Mouse (Mus musculus) adipocyte (in vitro differentiated cells): ENCODE measurements at regions not wholly inside any gene's neighbourhood (a gene's known extent, or its start where the extent isn't known, plus 50 kb on each side); places are given as distances from the start of the nearest gene placed in this dataset.
A peak's percentile ranks its signal among the peaks of the same experiment; 100 is the strongest.
"Not testable (repeated sequence)": the region's sequence is repeated elsewhere in the genome, so short reads cannot be mapped to it uniquely, and the experiment has no call there.

Source experiments
- DNase-seq: peaks from one replicate; pipeline ENCODE4 v3.0.0-alpha.2; 2016; ENCODE audit warnings: low spot score

GRCm38 (mm10) chr10:45859137-45859536 is 281.5 kb downstream of the Hace1 start:
- no peak for DNase-seq

- DNase-seq = no peak
Measured at GRCm38 (mm10) chr10:45859909-45860308, 282.3 kb downstream of the Hace1 start.

GRCm38 (mm10) chr10:45860696-45861095 is 283.1 kb downstream of the Hace1 start:
- no peak for DNase-seq

- no peak for DNase-seq
Measured at GRCm38 (mm10) chr10:45865793-45866192, 288.2 kb downstream of the Hace1 start.

- no peak for DNase-seq
Measured at GRCm38 (mm10) chr10:45866860-45867259, 289.2 kb downstream of the Hace1 start.

- no peak for DNase-seq
Measured at GRCm38 (mm10) chr10:45871028-45871427, 293.4 kb downstream of the Hace1 start.

GRCm38 (mm10) chr10:45872007-45872890 is 294.6 kb downstream of the Hace1 start:
- no peak for DNase-seq

- no peak for DNase-seq
Measured at GRCm38 (mm10) chr10:45873805-45874780, 296.5 kb downstream of the Hace1 start.

GRCm38 (mm10) chr10:45875287-45875686 is 297.7 kb downstream of the Hace1 start:
- DNase-seq = not testable (repeated sequence)

- DNase-seq = peak; percentile 32
Measured at GRCm38 (mm10) chr10:45883745-45884144, 306.1 kb downstream of the Hace1 start.

- DNase-seq = no peak
Measured at GRCm38 (mm10) chr10:45886636-45887035, 309.0 kb downstream of the Hace1 start.

- peak; percentile 70 for DNase-seq
Measured at GRCm38 (mm10) chr10:45888835-45889234, 311.2 kb downstream of the Hace1 start.

- DNase-seq = peak; percentile 47
Measured at GRCm38 (mm10) chr10:45889381-45889951, 311.8 kb downstream of the Hace1 start.

GRCm38 (mm10) chr10:45890088-45890626 is 312.5 kb downstream of the Hace1 start:
- DNase-seq = no peak

- no peak for DNase-seq
Measured at GRCm38 (mm10) chr10:45892464-45892863, 314.8 kb downstream of the Hace1 start.

GRCm38 (mm10) chr10:45893894-45894831 is 316.5 kb downstream of the Hace1 start:
- no peak for DNase-seq

GRCm38 (mm10) chr10:45916928-45917327 is 339.3 kb downstream of the Hace1 start:
- peak; percentile 59 for DNase-seq

- peak; percentile 9 for DNase-seq
Measured at GRCm38 (mm10) chr10:45925746-45926145, 348.1 kb downstream of the Hace1 start.

GRCm38 (mm10) chr10:45933631-45934310 is 356.1 kb downstream of the Hace1 start:
- no peak for DNase-seq

- DNase-seq = peak; percentile 52
Measured at GRCm38 (mm10) chr10:45957686-45958085, 380.1 kb downstream of the Hace1 start.
